Mouse (Mus musculus): ENCODE measurements around the gene Mab21l3. TPM values are rescaled to one million over a fixed set of nuclear protein-coding genes. Genes with fewer than 3 reads are reported as not detected.

The Mab21l3 gene
- polyA plus RNA-seq, 1 experiment: not detected

DNA sequence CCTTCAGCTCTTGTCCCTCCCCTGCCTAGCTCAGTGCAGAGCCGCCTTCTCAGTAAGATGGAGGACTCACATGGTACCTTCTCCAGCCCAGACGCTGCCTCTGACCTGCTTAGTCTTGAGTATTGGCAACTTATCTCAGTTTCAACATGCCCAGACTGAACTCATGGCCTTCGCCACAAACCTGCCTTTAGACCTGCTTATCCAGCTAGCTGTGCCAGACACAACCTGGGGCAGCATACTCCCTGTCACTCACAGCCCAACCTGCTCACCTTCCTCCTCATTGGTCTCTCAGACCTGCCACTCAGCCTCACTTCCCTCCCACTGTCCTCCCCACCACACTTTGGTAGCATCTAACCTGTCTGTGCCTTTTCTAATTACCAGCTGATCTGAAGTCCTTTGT is 32.8 kb downstream of the Mab21l3 start:
- TF ChIP-seq GATA1 (IDR thresholded peaks at IDR 0.05; ENCODE audit: low read length): no peak

DNA sequence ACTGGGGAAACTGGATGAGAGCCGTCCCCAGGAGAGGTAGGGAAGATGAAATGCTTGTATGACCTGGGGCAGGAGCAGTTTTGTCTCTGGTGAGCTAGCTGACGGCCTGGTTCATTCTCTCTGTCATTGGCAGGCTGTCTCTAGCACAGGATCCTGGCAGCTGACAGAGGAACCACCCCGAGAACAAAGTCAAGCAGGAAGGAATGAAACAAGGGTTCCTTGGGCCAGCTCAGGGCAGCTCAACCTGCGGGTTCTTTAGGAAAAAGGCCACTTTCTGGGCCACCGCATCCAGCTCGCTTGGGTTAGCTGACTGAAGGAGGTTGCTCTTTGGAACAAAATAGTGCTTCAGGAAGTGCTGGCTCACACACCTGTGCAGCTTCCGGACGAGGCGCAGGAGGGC is 34.0 kb downstream of the Mab21l3 start:
- no peak for TF ChIP-seq GATA1 (IDR thresholded peaks at IDR 0.05; ENCODE audit: low read length)

DNA sequence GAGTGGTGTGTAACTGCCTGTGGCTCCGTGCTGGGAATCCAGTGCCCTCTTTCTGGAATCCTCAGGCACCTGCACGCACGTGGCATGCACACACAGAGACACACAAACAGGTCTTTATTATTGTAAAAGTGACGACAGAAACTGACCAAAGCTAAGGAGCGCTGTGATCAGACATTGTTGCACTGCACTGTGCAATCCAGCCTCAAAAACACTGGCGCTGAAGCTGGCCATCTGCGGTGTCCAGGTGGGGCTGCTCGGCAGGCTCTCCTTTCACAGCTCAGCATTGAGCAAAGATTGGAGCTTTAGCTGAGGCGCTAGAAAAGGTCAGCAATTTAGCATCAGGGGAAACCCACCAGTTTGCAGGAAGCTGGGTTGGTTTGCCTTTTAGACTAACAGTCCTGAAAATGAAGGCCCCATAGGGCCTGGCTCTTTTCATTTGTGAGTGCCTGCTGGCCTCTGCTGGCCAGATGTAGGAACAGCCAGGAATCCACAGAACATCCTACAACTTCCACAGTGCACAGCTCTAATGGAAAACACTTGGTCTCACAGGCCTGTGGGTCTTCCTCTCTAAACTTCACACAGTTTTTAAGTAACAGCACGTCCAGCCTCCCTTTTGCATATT is 36.3 kb downstream of the Mab21l3 start:
- no peak for TF ChIP-seq GATA1 (IDR thresholded peaks at IDR 0.05; ENCODE audit: low read length)

DNA sequence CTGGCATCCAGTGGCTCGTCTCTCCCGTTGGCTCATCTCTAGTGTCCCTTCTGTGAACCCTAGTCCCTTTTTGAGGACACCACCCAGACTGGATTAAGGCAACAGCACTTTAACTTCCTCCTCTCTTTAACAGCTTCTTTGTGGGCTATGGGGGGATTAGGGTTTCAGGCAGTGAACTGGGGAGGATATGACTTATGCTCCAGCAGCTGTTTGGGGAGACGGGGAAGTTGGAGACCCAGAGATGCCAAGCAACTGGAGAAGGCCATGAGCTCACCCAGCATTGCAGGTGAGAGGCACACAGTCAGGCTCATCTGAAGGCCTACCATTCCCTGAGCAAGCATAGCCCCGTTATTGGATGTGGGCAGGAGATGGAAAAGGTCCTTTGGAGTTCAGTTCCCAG is 36.8 kb downstream of the Mab21l3 start:
- no peak for TF ChIP-seq GATA1 (IDR thresholded peaks at IDR 0.05; ENCODE audit: low read length)

DNA sequence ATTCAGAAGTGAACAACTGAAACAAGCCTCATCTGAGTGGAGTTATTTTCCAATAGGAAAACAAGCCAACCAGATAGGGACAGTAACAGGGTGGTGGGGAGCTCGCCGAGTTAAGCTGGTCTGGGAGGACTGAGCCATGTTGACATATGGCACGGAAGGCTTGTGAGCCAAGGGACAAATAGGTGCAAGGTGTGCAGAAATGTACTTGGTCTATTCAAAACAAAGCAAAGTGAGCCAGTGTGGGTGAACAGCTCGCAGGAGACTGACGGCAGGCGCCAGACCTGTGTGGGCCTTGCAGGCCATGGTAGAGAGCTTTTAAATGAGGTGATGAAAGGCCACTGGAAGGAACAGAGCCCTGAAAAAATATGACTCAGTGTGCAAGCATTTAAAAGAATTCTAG is 41.1 kb downstream of the Mab21l3 start:
- no peak for TF ChIP-seq GATA1 (IDR thresholded peaks at IDR 0.05; ENCODE audit: low read length)

DNA sequence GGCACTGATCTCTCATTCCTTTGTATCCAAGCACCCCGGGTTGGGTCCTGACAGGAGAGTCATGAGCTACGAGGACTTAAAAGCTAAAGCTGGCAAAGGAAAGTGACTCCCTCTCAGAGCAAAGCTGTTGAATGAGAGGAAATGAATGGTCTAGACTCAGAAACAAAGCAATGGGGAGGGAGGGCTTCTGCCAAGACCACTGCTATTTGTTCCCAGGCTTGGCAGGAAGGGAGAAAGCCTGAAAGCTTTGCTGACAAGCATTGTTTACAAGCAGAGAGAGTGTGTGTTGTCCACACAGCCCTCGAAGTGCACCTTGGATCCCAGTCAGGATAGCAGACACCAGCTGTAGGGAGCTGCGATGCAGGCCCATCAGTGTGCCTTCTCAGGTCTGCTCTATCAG is 41.8 kb downstream of the Mab21l3 start:
- TF ChIP-seq GATA1 (IDR thresholded peaks at IDR 0.05; ENCODE audit: low read length): no peak

DNA sequence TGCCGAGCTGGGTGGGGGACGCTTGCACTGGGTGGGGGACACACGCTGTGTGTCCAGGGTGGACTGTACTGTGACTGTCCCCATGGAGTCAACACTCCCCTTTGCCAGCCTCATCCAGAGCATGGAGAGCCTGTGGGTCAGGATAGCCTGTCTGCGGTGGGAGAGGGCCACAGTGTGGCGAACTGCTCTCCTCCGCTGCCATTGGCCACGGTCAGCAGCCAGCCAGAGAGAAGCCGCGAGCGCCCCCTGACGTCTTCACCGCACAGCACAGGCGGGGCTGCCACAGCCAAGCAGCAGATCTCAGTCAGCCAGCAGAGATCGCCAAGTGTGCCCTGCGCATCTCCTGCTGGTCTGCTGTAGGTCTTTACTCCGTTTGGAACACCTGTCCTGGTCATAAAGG is 42.6 kb downstream of the Mab21l3 start:
- no peak for TF ChIP-seq GATA1 (IDR thresholded peaks at IDR 0.05; ENCODE audit: low read length)

DNA sequence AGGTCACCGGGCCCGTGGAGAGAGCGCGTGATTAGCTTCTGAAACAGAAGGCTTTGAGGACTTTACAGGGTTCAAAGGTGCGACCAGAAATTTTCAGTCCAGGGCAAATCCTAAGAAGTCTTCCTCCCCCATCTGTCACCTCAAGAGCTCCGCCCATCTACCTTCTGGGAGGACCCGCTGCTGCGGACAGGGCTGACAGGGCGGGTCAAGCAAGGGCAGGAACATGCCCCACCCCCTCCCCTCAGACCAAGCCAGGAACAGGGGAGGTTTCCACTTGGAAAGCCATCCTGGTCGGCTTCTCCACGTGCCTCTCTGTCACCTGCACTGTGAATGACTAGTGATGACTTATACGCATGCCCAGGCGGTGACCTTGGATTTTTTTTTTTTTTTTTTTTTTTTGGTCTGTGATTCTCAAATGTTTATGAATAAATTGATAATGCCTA is 43.2 kb downstream of the Mab21l3 start:
- TF ChIP-seq GATA1 (IDR thresholded peaks at IDR 0.05; ENCODE audit: low read length): no peak

DNA sequence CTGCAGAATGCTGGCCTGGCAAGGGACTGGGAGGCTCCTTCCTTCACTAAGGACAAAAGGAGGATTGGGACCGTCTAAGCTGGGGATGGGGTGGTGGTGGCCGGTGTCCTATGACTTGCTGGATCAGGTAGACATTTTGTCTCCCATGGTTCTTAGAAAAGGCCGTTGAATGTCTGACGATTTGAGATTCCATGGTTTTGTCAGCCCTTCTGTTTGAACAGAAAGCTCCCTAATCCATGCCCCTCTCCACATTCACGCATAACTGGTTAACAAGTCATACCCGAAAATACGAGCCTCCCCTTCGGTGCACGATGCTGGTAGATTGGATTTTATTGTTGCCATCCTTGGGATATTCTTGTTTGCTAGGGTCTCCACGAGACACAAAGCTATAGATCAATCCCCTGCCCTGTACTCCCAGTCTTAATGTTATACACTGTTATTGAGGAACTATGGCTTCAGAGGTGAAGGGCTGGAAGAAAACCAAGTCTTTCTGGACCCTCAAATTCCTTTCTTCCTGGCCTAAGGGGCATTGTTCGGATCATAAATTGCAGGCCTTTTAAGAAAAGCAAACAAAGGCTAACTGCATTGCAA is 43.7 kb downstream of the Mab21l3 start:
- TF ChIP-seq GATA1 (IDR thresholded peaks at IDR 0.05; ENCODE audit: low read length): no peak

DNA sequence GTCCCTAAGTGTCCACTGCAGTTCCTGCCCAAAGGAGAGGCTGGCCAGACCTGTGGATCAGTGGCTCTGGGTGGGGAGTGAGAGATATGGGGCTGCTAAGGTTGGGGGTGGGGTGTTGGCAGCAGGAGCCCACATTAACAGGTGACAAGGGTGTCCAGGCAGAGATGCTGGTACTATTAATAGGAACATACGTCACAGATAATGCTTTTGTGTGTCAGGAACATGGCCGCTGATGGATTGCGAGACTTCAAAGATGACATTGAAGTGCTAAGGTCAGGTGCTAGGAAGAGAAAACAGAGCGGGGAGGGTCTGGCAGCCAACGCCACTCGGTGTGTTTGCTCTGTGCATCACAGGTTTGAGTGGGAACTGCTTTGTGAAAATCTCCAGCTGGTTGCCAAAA is 44.4 kb downstream of the Mab21l3 start:
- no peak for TF ChIP-seq GATA1 (IDR thresholded peaks at IDR 0.05; ENCODE audit: low read length)

DNA sequence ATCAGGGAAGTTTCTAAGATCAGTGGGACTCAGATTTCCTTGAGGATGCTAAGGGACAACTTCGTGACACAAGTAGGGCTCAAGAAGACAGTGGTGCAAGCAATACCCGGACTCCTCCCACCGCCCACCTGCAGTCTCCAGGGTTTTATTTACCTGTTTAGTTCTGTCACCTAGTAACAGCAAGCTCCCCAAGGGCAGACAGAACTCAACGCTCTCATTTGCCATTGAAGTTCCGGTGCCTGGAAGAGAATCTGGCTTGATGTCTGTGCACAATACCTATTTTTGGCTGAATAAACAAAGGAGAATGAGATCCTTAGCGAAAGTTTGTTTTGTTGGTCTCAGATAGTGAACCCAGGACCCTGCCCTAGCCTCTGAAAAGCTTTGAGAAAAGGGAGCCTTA is 45.0 kb downstream of the Mab21l3 start:
- no peak for TF ChIP-seq GATA1 (IDR thresholded peaks at IDR 0.05; ENCODE audit: low read length)

DNA sequence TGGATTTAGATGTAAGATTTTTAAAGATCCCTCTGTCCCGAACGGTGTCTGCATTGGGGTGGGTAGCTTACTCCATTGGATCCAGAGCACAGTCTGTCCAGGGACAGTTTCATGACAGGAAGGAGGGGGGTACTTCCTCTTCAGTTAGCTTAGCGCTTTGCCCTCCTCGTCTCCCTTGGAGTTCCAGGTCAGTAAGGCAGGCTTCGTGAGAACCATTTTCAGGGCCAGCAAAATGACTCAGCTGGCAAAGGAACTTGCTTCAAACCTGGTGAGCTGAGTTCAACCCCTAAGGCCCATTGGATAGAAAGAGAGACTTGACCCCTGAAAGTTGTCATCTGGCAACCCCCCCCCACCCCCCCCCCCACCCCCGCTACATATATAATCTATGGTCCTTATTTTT is 46.0 kb downstream of the Mab21l3 start:
- no peak for TF ChIP-seq GATA1 (IDR thresholded peaks at IDR 0.05; ENCODE audit: low read length)

DNA sequence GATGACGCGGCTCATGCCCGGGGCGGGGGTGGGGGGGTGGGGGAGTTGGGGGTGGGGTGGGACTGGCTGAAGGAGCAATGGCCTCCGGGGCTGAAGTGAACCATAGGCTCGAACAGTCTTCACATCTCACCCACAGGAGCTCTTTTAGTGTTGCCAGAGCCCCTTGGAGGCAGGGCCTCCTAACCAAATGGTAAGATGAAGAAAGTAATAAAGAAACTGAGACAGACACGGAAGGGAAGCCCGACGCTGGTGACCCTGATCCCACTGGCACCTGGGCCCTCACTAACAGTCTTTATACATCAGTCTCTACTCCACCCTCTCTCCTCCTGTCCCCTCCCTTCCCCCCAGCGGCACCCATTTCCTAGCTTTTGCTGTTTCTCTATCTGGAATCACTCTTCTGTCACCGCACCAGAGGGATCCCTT is 48.2 kb downstream of the Mab21l3 start:
- no peak for TF ChIP-seq GATA1 (IDR thresholded peaks at IDR 0.05; ENCODE audit: low read length)

DNA sequence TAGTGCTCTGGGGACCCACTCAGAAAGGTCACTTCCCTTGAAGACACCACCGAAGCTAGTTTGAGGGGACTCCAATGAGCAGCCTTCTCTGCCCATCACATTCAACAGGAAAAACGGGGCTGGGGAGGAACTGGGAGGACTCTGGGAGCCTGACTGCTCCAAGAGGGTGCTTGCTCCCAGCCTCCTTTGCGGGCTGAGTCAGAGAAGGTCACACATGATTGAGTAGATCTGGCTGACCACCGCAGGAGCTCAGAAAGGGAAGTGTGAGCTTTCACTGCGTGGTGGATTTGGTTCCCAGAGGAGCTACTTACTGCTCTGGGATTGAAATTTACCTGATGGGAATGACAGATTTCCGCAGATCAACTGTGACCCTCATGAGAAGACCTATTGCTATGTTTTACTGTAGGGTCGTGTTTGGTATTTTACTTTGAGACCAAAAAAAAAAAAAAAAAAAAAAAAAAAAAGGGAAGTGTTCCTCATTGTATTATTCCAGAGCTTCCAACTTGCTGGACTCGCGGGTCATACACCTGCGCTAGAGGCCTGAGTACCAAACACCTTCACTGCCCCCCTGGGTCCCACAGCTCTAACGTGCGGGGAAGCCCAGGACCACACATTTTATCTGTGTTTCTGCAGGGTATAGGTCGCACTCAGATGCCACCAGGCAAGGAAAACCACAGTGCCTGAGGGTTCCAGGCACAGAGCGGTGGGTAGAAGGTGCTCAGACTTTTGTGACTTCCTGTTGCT is 48.7 kb downstream of the Mab21l3 start:
- TF ChIP-seq GATA1 (IDR thresholded peaks at IDR 0.05; ENCODE audit: low read length): no peak

DNA sequence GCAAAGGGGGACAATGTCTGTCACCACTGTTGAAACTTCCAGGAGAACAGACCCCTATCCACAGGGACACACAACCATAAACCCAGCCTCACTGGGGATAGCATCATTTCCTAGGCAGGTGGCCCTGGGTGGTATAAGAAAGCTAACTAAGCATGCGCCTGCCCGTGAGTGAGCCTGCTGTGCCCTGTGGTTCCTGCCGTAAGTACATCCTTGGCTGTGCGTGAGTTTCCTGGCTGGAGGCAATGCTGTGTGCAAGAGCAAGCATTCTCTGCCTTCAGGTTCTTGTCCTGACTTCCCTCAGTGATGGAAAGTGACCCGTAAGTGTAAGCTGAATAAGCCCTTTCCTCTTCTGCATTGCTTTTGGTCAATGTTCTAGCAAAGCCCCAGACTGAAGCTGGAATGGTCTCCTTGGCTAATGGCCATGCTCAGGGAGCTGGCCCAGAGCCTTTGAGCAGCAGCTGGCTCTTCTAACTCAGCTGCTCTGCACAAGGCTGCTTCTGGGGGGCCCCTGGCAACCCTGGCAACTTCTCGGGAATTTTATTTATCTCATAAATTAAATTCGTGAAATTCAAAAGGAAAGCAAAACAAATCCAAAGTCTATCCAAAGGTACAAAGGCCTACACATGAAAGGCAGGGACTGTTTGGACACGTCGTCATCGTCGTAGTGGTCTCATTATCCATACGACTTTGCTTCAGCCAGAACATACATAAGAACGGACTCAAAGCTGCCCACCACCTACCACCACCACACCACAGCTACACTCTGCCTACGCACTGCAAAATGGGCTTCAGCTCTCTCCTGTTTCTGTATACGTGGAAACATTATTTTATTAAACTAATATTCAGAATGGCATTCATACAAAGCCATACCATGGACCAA is 50.7 kb downstream of the Mab21l3 start:
- no peak for TF ChIP-seq GATA1 (IDR thresholded peaks at IDR 0.05; ENCODE audit: low read length)

DNA sequence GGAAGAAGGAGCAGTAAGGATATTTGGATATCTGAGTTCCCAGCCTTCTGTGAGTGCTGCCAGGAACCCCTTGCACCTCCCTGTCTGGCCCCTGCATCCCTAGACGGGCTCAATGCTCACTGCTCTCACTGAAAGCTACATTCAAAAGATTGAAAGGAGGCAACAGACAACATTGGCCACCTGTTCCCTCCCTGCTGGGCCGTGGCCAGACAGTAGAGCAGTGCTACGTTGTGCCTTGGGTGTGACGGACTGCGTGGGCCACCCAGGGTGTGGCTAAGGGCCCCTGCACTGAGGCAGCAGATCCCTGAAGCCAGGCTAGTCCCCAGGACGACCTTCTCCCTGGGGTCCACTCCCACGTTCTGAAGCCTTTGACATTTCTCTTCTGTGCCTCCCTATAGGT is 52.5 kb downstream of the Mab21l3 start:
- no peak for TF ChIP-seq GATA1 (IDR thresholded peaks at IDR 0.05; ENCODE audit: low read length)

Measured in G1E-ER4 (cell line).